Mouse (Mus musculus) liver, postnatal 0 days (tissue): ENCODE measurements around the gene Higd1b. TPM values are rescaled to one million over a fixed set of nuclear protein-coding genes. Genes with fewer than 3 reads are reported as not detected.

Experiments
- ATAC-seq: fragments of 200-750 bp; cut with Nextera tagmentation; 2 replicates; pipeline ENCODE4 v1.8.0; 2017; ENCODE audit warnings: mild to moderate bottlenecking, moderate library complexity
- DNase-seq: peaks from one replicate; pipeline ENCODE4 v3.0.0-alpha.2; 2016
- H3K27ac ChIP-seq: fragments of 300-500 bp; sonication (generic); 2 replicates; pipeline ENCODE4 v1.5.1; 2014; ENCODE audit warnings: antibody characterized with exemption, moderate library complexity, mild to moderate bottlenecking, low read depth
- H3K27me3 ChIP-seq: fragments of 300-500 bp; sonication (generic); 2 replicates; pipeline ENCODE4 v1.6.1; 2014; ENCODE audit warnings: low read length, control low read depth, mixed read lengths; ENCODE audit not compliant: insufficient read depth
- H3K36me3 ChIP-seq: fragments of 300-500 bp; sonication (generic); replicated peaks from 2 replicates; pipeline ENCODE4 v1.6.1; 2014; ENCODE audit warnings: mild to moderate bottlenecking, control low read depth, low read length, moderate library complexity, mixed read lengths; ENCODE audit not compliant: insufficient read depth
- H3K4me1 ChIP-seq: fragments of 300-500 bp; sonication (generic); 2 replicates; pipeline ENCODE4 v1.6.1; 2014; ENCODE audit warnings: antibody characterized with exemption, mild to moderate bottlenecking, control low read depth; ENCODE audit not compliant: insufficient read depth
- H3K4me2 ChIP-seq: fragments of 300-500 bp; sonication (generic); 2 replicates; pipeline ENCODE4 v1.6.1; 2014; ENCODE audit warnings: low read depth, mild to moderate bottlenecking, low read length, moderate library complexity, mixed read lengths
- H3K4me3 ChIP-seq: fragments of 300-500 bp; sonication (generic); 2 replicates; pipeline ENCODE4 v1.5.1; 2014; ENCODE audit warnings: low read depth, low read length
- H3K9ac ChIP-seq: fragments of 300-500 bp; sonication (generic); replicated peaks from 2 replicates; pipeline ENCODE4 v1.6.1; 2014; ENCODE audit warnings: mild to moderate bottlenecking, moderate library complexity
- H3K9me3 ChIP-seq: fragments of 300-500 bp; sonication (generic); 2 replicates; pipeline ENCODE4 v1.6.1; 2016; ENCODE audit warnings: mild to moderate bottlenecking, control low read depth, low read length, mixed read lengths
- CTCF ChIP-seq: sonication (generic); IDR thresholded peaks from 2 replicates; pipeline ENCODE4 v1.5.1; 2016; ENCODE audit warnings: antibody characterized with exemption, low read depth
- EP300 ChIP-seq: IDR thresholded peaks from 2 replicates; pipeline ENCODE4 v1.6.1; 2016; ENCODE audit warnings: antibody characterized with exemption, low read depth, mild to moderate bottlenecking
- WGBS: fragments of 180-500 bp; shearing (Covaris S2); extraction: QIAGEN DNeasy Blood & Tissue Kit; methylation state at CpG from one replicate; pipeline ENCODE4 v1.1.7; 2014; ENCODE audit not compliant: insufficient replicate concordance; 5-methylcytosine and 5-hydroxymethylcytosine counted together
- polyA plus RNA-seq: library from polyadenylated mRNA; unstranded; fragments of >200 nt; fragmentation: Nextera tagmentation; extraction: Ambion mirVana; gene quantifications from 2 replicates; pipeline ENCODE4 v1.2.1, GENCODE M21; 2015

Gene Higd1b
- polyA plus RNA-seq, 1 experiment from 2014 or later = not detected

- no peak for DNase-seq
- H3K4me2 ChIP-seq = no peak overlapping the region
Measured at GRCm38 (mm10) chr11:102836146-102836545, 497 bp downstream of the Higd1b start.

GRCm38 (mm10) chr11:102837385-102837784 lies 1.7 kb downstream of the Higd1b start:
- TF ChIP-seq EP300 (no peak), CTCF (no peak)
- no peak for DNase-seq
- H3K4me2 ChIP-seq = no peak overlapping the region
- peaks cover 37% of the 10 kb centered on the region for H3K36me3 ChIP-seq
- no peak overlapping the region for H3K27ac ChIP-seq
- H3K4me3 ChIP-seq = no peak overlapping the region
- 86% methylated on average over 1 of the region's 1 CpGs for WGBS
- H3K4me1 ChIP-seq = no peaks in the 10 kb centered on the region
- H3K9me3 ChIP-seq = no peaks in the 10 kb centered on the region
- H3K27me3 ChIP-seq = no peaks in the 10 kb centered on the region
- no peak for ATAC-seq
- H3K9ac ChIP-seq = no peak overlapping the region

More at GRCm38 (mm10) chr11:102836146-102836545, 497 bp downstream of the Higd1b start:
- TF ChIP-seq CTCF = no peak
- WGBS = 82% methylated on average over 9 of the region's 9 CpGs
- Histone ChIP-seq H3K36me3 (peaks cover 32% of the 10 kb centered on the region), H3K27ac (no peak overlapping the region), H3K9me3 (no peaks in the 10 kb centered on the region), H3K27me3 (no peaks in the 10 kb centered on the region), H3K4me1 (no peaks in the 10 kb centered on the region), H3K4me3 (no peak overlapping the region), H3K9ac (no peak overlapping the region)
- ATAC-seq = no peak

- TF ChIP-seq CTCF = no peak
- no peak for TF ChIP-seq EP300
- no peaks in the 10 kb centered on the region for H3K27me3 ChIP-seq
- H3K9me3 ChIP-seq = no peaks in the 10 kb centered on the region
- H3K4me3 ChIP-seq = no peak overlapping the region
- peaks cover 42% of the 10 kb centered on the region for H3K36me3 ChIP-seq
- ATAC-seq (no peak), DNase-seq (no peak)
- no peaks in the 10 kb centered on the region for H3K4me1 ChIP-seq
- no peak overlapping the region for H3K9ac ChIP-seq
- H3K27ac ChIP-seq = no peak overlapping the region
- WGBS = 85% methylated on average over 2 of the region's 2 CpGs
- H3K4me2 ChIP-seq = no peak overlapping the region
Measured at GRCm38 (mm10) chr11:102838126-102838525, 2.5 kb downstream of the Higd1b start.

- H3K4me1 ChIP-seq = no peaks in the 10 kb centered on the region
- H3K4me2 ChIP-seq = no peak overlapping the region
- peaks cover 45% of the 10 kb centered on the region for H3K36me3 ChIP-seq
- H3K27ac ChIP-seq = no peak overlapping the region
- no peaks in the 10 kb centered on the region for H3K27me3 ChIP-seq
- H3K4me3 ChIP-seq = no peak overlapping the region
- H3K9me3 ChIP-seq = no peaks in the 10 kb centered on the region
- ATAC-seq (no peak), DNase-seq (no peak)
- WGBS = 79% methylated on average over 9 of the region's 9 CpGs
- no peak for TF ChIP-seq CTCF
- TF ChIP-seq EP300 = no peak
- no peak overlapping the region for H3K9ac ChIP-seq
Measured at GRCm38 (mm10) chr11:102838616-102839150, 3.0 kb downstream of the Higd1b start.

GRCm38 (mm10) chr11:102845926-102846325 lies 10.3 kb downstream of the Higd1b start:
- no peak overlapping the region for H3K27ac ChIP-seq
- H3K4me1 ChIP-seq = no peaks in the 10 kb centered on the region
- no peak overlapping the region for H3K4me3 ChIP-seq
- no peaks in the 10 kb centered on the region for H3K27me3 ChIP-seq
- peaks cover 76% of the 10 kb centered on the region for H3K36me3 ChIP-seq
- H3K9me3 ChIP-seq = no peaks in the 10 kb centered on the region
- TF ChIP-seq EP300 = no peak
- no peak for TF ChIP-seq CTCF
- ATAC-seq = no peak
- no peak overlapping the region for H3K9ac ChIP-seq
- H3K4me2 ChIP-seq = no peak overlapping the region
- WGBS = 87% methylated on average over 10 of the region's 10 CpGs
- DNase-seq = no peak

- H3K4me1 ChIP-seq = no peaks in the 10 kb centered on the region
- 76% methylated on average over 5 of the region's 5 CpGs for WGBS
- TF ChIP-seq EP300 (no peak), CTCF (peak; percentile 70)
- no peak overlapping the region for H3K4me3 ChIP-seq
- DNase-seq = peak; percentile 73
- H3K27ac ChIP-seq = no peak overlapping the region
- no peak for ATAC-seq
- H3K9ac ChIP-seq = no peak overlapping the region
- no peaks in the 10 kb centered on the region for H3K27me3 ChIP-seq
- peaks cover 77% of the 10 kb centered on the region for H3K36me3 ChIP-seq
- no peaks in the 10 kb centered on the region for H3K9me3 ChIP-seq
- H3K4me2 ChIP-seq = no peak overlapping the region
Measured at GRCm38 (mm10) chr11:102851883-102852282, 16.2 kb downstream of the Higd1b start.

GRCm38 (mm10) chr11:102853760-102854159 lies 18.1 kb downstream of the Higd1b start:
- Histone ChIP-seq H3K4me3 (no peak overlapping the region), H3K4me2 (no peak overlapping the region), H3K27ac (no peak overlapping the region), H3K9ac (no peak overlapping the region), H3K36me3 (peaks cover 71% of the 10 kb centered on the region), H3K27me3 (no peaks in the 10 kb centered on the region), H3K9me3 (no peaks in the 10 kb centered on the region), H3K4me1 (no peaks in the 10 kb centered on the region)
- DNase-seq (no peak), ATAC-seq (no peak)
- TF ChIP-seq EP300 (no peak), CTCF (peak; percentile 64)
